Mouse (Mus musculus) liver, embryonic 11.5 days (tissue): ENCODE data around the gene Lrit2. TPM values are rescaled to one million over a fixed set of nuclear protein-coding genes. Genes with fewer than 3 reads are reported as not detected.

ENCODE experiments used
- polyA plus RNA-seq: library from polyadenylated mRNA; unstranded; fragments of >200 nt; fragmentation: Nextera tagmentation; extraction: Ambion mirVana; gene quantifications from 2 replicates; pipeline ENCODE4 v1.2.1, GENCODE M21; 2014

The Lrit2 gene
- polyA plus RNA-seq, 1 experiment from 2014 or later: not detected

Other genes with a start within 250 kb of the Lrit2 start
- gene Ccser2, start 99.2 kb upstream of the Lrit2 start, polyA plus RNA-seq: 10.7 and 11.1 TPM in 2 replicates
- gene Rgr, start 19.0 kb upstream of the Lrit2 start, polyA plus RNA-seq: not detected in 2 replicates
- gene Lrit1, start 13.1 kb upstream of the Lrit2 start, polyA plus RNA-seq: not detected in 2 replicates
- 0.05 TPM in 2 replicates for gene Cdhr1, start 30.4 kb downstream of the Lrit2 start, polyA plus RNA-seq
- 0.25 and 0.45 TPM in 2 replicates for gene 2610528A11Rik, start 46.1 kb downstream of the Lrit2 start, polyA plus RNA-seq
- gene Ghitm, start 67.3 kb downstream of the Lrit2 start, polyA plus RNA-seq: 260 and 286 TPM in 2 replicates